In genomic region chr15:103177611-103178041, GRCm38 (mm10) we compare ENCODE assay signal across 10 mouse cellular contexts. TPM values are rescaled to one million over a fixed set of nuclear protein-coding genes. Genes with fewer than 3 reads are reported as not detected.
DNase-seq lines count a peak whose midpoint lies in the region; ATAC-seq and TF ChIP-seq lines count a peak whose summit lies in the region.
"Had no signal": no experiment of that assay in that cellular context is flagged by ENCODE, and none has a peak within 500 bp of the region (broad histone marks: within the 10 kb centered on the region; RNA-seq: fewer than 3 reads in every experiment).

No protein-coding gene starts in this region.

- no peaks in the 10 kb centered on the region for H3K9me3 ChIP-seq in hindbrain, embryonic 13.5 days
- H3K9me3 ChIP-seq in hindbrain, embryonic 16.5 days (ENCODE audit: control insufficient read depth, low read length), result no peaks in the 10 kb centered on the region
- H3K9me3 ChIP-seq in G1E (replicated peaks), result no peaks in the 10 kb centered on the region
- H3K9me3 ChIP-seq in intestine, embryonic 14.5 days (ENCODE audit: control insufficient read depth, low read length), result no peaks in the 10 kb centered on the region
- no peaks in the 10 kb centered on the region for H3K9me3 ChIP-seq in midbrain, embryonic 16.5 days (replicated peaks; ENCODE audit: control insufficient read depth, low read length, poor library complexity, severe bottlenecking)

- no peak for DNase-seq in G1E (ENCODE audit: low spot score)
- no peak for DNase-seq in intestine, embryonic 14.5 days (ENCODE audit: low spot score)
- no peak for DNase-seq in thymus, postnatal 10 days (ENCODE audit: low spot score in 2 of 2)
- DNase-seq in gastrocnemius, postnatal 10 days, result no peak
- no peak for DNase-seq in ovary, postnatal 14 days (ENCODE audit: low spot score)

- WGBS in hindbrain, embryonic 13.5 days, result 6% methylated on average over 12 of the region's 12 CpGs
- WGBS in hindbrain, embryonic 16.5 days, result 7% methylated on average over 12 of the region's 12 CpGs
- WGBS in intestine, embryonic 14.5 days, result 2% methylated on average over 12 of the region's 12 CpGs
- WGBS in midbrain, embryonic 16.5 days, result 7% methylated on average over 12 of the region's 12 CpGs

- peaks cover 93% of the 10 kb centered on the region for H3K27me3 ChIP-seq in hindbrain, embryonic 13.5 days
- H3K27me3 ChIP-seq in hindbrain, embryonic 16.5 days (replicated peaks; ENCODE audit: control insufficient read depth, insufficient read depth, low read length), result peaks cover 53% of the 10 kb centered on the region
- peaks cover 92% of the 10 kb centered on the region for H3K27me3 ChIP-seq in G1E (ENCODE audit: insufficient read depth, low read length)
- peaks cover 68% of the 10 kb centered on the region for H3K27me3 ChIP-seq in intestine, embryonic 14.5 days (replicated peaks; ENCODE audit: control insufficient read depth, insufficient read depth, low read length)
- H3K27me3 ChIP-seq in midbrain, embryonic 16.5 days (ENCODE audit: control insufficient read depth, insufficient read depth, low read depth, low read length), result peaks cover 84% of the 10 kb centered on the region
- H3K27me3 ChIP-seq: Patski had no signal

- peaks cover 15% of the 10 kb centered on the region for H3K4me1 ChIP-seq in hindbrain, embryonic 13.5 days (replicated peaks)
- no peaks in the 10 kb centered on the region; the same call in none of the 2 replicates for H3K4me1 ChIP-seq in hindbrain, embryonic 16.5 days (ENCODE audit: control insufficient read depth, insufficient read depth, low read depth, low read length)
- H3K4me1 ChIP-seq in G1E (ENCODE audit: insufficient read depth, low read depth, low read length), result peaks cover 37% of the 10 kb centered on the region
- H3K4me1 ChIP-seq in intestine, embryonic 14.5 days (replicated peaks; ENCODE audit: control insufficient read depth, insufficient read depth, low read length), result peaks cover 19% of the 10 kb centered on the region
- H3K4me1 ChIP-seq in midbrain, embryonic 16.5 days (ENCODE audit: control insufficient read depth, insufficient read depth, low read length), result peaks cover 3% of the 10 kb centered on the region

- H3K36me3 ChIP-seq in hindbrain, embryonic 13.5 days, result no peaks in the 10 kb centered on the region
- H3K36me3 ChIP-seq in hindbrain, embryonic 16.5 days (ENCODE audit: control insufficient read depth, insufficient read depth, low read length), result no peaks in the 10 kb centered on the region
- no peaks in the 10 kb centered on the region for H3K36me3 ChIP-seq in G1E (replicated peaks)
- no peaks in the 10 kb centered on the region for H3K36me3 ChIP-seq in intestine, embryonic 14.5 days (ENCODE audit: control insufficient read depth, insufficient read depth, low read length)
- H3K36me3 ChIP-seq in midbrain, embryonic 16.5 days (ENCODE audit: control insufficient read depth, insufficient read depth, low read length), result no peaks in the 10 kb centered on the region

- H3K4me3 ChIP-seq in hindbrain, embryonic 13.5 days, result no peak overlapping the region
- H3K4me3 ChIP-seq in hindbrain, embryonic 16.5 days (ENCODE audit: low read length), result no peak overlapping the region
- H3K4me3 ChIP-seq in G1E (ENCODE audit: low read depth, low read length), result 0 out of 2 replicates have a peak overlapping the region, but pooled peaks have one; percentile 10
- no peak overlapping the region; the same call in 1 of the 2 replicates for H3K4me3 ChIP-seq in intestine, embryonic 14.5 days (ENCODE audit: low read depth, low read length)
- H3K4me3 ChIP-seq in midbrain, embryonic 16.5 days (ENCODE audit: low read depth, low read length), result no peak overlapping the region
- H3K4me3 ChIP-seq: erythroblast, embryonic 14.5 days had no signal

- 0 out of 2 replicates have a peak overlapping the region, but pooled peaks have one; percentile 17 for H3K4me2 ChIP-seq in hindbrain, embryonic 13.5 days
- H3K4me2 ChIP-seq in hindbrain, embryonic 16.5 days (ENCODE audit: low read length), result no peak overlapping the region
- H3K4me2 ChIP-seq in intestine, embryonic 14.5 days (ENCODE audit: low read length), result peak overlapping the region; percentile 35
- H3K4me2 ChIP-seq in midbrain, embryonic 16.5 days (ENCODE audit: low read length), result no peak overlapping the region

- 0 out of 2 replicates have a peak overlapping the region, but pooled peaks have one; percentile 24 for H3K9ac ChIP-seq in hindbrain, embryonic 13.5 days
- H3K9ac ChIP-seq in hindbrain, embryonic 16.5 days (ENCODE audit: low read depth, low read length), result no peak overlapping the region
- H3K9ac ChIP-seq in intestine, embryonic 14.5 days (ENCODE audit: low read length), result 0 out of 2 replicates have a peak overlapping the region, but pooled peaks have one; percentile 25
- no peak overlapping the region for H3K9ac ChIP-seq in midbrain, embryonic 16.5 days (ENCODE audit: low read depth, low read length)

- ATAC-seq in hindbrain, embryonic 13.5 days (ENCODE audit: low FRiP score), result peak; percentile 23; the same call in 1 of the 2 replicates
- no peak for ATAC-seq in hindbrain, embryonic 16.5 days
- no peak for ATAC-seq in G1E (ENCODE audit: extremely low read depth, insufficient number of reproducible peaks, low FRiP score, poor library complexity, severe bottlenecking)
- ATAC-seq in intestine, embryonic 14.5 days (replicated peaks; ENCODE audit: low FRiP score, low TSS enrichment, low read depth), result no peak
- ATAC-seq in midbrain, embryonic 16.5 days, result peak; percentile 27; the same call in 1 of the 2 replicates

- no peak overlapping the region for H3K27ac ChIP-seq in hindbrain, embryonic 13.5 days
- H3K27ac ChIP-seq in hindbrain, embryonic 16.5 days (ENCODE audit: low read depth, low read length), result no peak overlapping the region
- H3K27ac ChIP-seq in intestine, embryonic 14.5 days (ENCODE audit: low read depth), result no peak overlapping the region; the same call in 1 of the 2 replicates
- no peak overlapping the region for H3K27ac ChIP-seq in midbrain, embryonic 16.5 days (ENCODE audit: low read length)

- no peak for TF ChIP-seq CTCF in G1E (IDR thresholded peaks at IDR 0.05; ENCODE audit: low read depth, low read length)

RNA-seq across cellular contexts. Expression of gene Smug1, which starts 10.7 kb away (rescaled TPM):
- polyA plus RNA-seq in hindbrain, embryonic 13.5 days (2015; fragmentation: Nextera tagmentation; extraction: Ambion mirVana), result 40.7 and 41.2 TPM in 2 replicates
- 25.1 and 29.1 TPM in 2 replicates for polyA plus RNA-seq in hindbrain, embryonic 16.5 days (2015; fragmentation: Nextera tagmentation; extraction: Ambion mirVana)
- total RNA-seq in G1E (2014; fragmentation: Nextera tagmentation) (7.8 and 10.6 TPM in 2 replicates), G1E (2017) (9.0 and 11.3 TPM in 2 replicates)
- 3.6 and 5.0 TPM in 2 replicates for polyA plus RNA-seq in G1E (2012)
- 21.8 and 23.5 TPM in 2 replicates for polyA plus RNA-seq in intestine, embryonic 14.5 days (2014; fragmentation: Nextera tagmentation; extraction: Ambion mirVana)
- 24.3 and 25.5 TPM in 2 replicates for polyA plus RNA-seq in midbrain, embryonic 16.5 days (2015; fragmentation: Nextera tagmentation; extraction: Ambion mirVana)
- total RNA-seq in gastrocnemius, postnatal 10 days (2021), result 10 to 100 TPM; 10.5 to 12.2 TPM

Comparison
In these comparisons a context has a peak if more than half of its experiments do, and no peak if none do; other contexts are left out.
1. ATAC-seq: peak in hindbrain, embryonic 13.5 days (single experiment) and midbrain, embryonic 16.5 days (single experiment); none in hindbrain, embryonic 16.5 days (single experiment), G1E (single experiment) and intestine, embryonic 14.5 days (single experiment).
2. H3K4me2 ChIP-seq: peak in hindbrain, embryonic 13.5 days (single experiment) and intestine, embryonic 14.5 days (single experiment); none in hindbrain, embryonic 16.5 days (single experiment) and midbrain, embryonic 16.5 days (single experiment).
3. H3K9ac ChIP-seq: peak in hindbrain, embryonic 13.5 days (single experiment) and intestine, embryonic 14.5 days (single experiment); none in hindbrain, embryonic 16.5 days (single experiment) and midbrain, embryonic 16.5 days (single experiment).